Mouse (Mus musculus): ENCODE results near the gene Zbtb16.

DNA sequence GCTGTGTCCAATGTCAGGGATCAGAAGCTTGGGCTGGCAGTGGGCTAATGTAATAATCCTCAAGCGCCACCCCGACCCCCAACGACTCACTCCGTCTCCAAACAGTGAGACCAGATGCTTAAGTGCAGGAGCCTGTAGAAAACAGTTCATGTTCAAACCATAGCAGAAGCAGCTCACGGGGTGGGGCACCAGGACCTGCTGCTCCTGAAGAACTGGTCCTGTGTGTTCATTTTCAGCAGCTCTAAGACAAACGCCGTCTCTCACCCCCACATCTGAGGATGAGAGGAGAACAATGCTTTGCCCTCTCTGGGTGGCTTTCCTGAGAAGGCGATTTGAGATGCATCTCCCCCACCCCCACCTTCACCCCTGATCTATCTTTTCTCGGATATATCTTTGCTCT, 29.2 kb upstream of the Zbtb16 start:
- no peak for TF ChIP-seq CTCF (conservative IDR thresholded peaks at IDR 0.05; ENCODE audit: insufficient read depth, insufficient read length, low read depth, low read length)
- TF ChIP-seq POLR2A (IDR thresholded peaks at IDR 0.05; ENCODE audit: low read depth, low read length): no peak

Data from kidney, adult 2 months (tissue).